Mouse (Mus musculus) hindbrain, embryonic 10.5 days (tissue): ENCODE measurements around the gene D630003M21Rik. TPM values are rescaled to one million over a fixed set of nuclear protein-coding genes. Genes with fewer than 3 reads are reported as not detected.

Experiments
- DNase-seq: peaks from one replicate; pipeline ENCODE4 v3.0.0-alpha.2; 2017; ENCODE audit warnings: low spot score
- H3K27ac ChIP-seq: fragments of 300-500 bp; sonication (generic); 2 replicates; pipeline ENCODE4 v1.5.1; 2016; ENCODE audit warnings: mild to moderate bottlenecking, moderate library complexity
- H3K27me3 ChIP-seq: fragments of 300-500 bp; sonication (generic); 2 replicates; pipeline ENCODE4 v1.6.1; 2016; ENCODE audit warnings: mild to moderate bottlenecking; ENCODE audit not compliant: poor library complexity, insufficient read depth, severe bottlenecking
- H3K36me3 ChIP-seq: fragments of 300-500 bp; sonication (generic); 2 replicates; pipeline ENCODE4 v1.6.1; 2016; ENCODE audit warnings: mild to moderate bottlenecking, moderate library complexity
- H3K4me1 ChIP-seq: fragments of 300-500 bp; sonication (generic); replicated peaks from 2 replicates; pipeline ENCODE4 v1.6.1; 2016; ENCODE audit warnings: mild to moderate bottlenecking
- H3K4me3 ChIP-seq: fragments of 300-500 bp; sonication (generic); 2 replicates; pipeline ENCODE4 v1.5.1; 2016; ENCODE audit warnings: mild to moderate bottlenecking, moderate library complexity
- H3K9me3 ChIP-seq: fragments of 300-500 bp; sonication (generic); 2 replicates; pipeline ENCODE4 v1.6.1; 2016; ENCODE audit warnings: mild to moderate bottlenecking, moderate library complexity
- WGBS: fragments of 180-500 bp; shearing (Covaris S2); methylation state at CpG from one replicate; pipeline ENCODE4 v1.1.7; 2016; 5-methylcytosine and 5-hydroxymethylcytosine counted together
- polyA plus RNA-seq: library from polyadenylated mRNA; unstranded; fragments of >200 nt; fragmentation: Nextera tagmentation; extraction: Ambion mirVana; gene quantifications from 2 replicates; pipeline ENCODE4 v1.2.1, GENCODE M21; 2016

Gene D630003M21Rik
- polyA plus RNA-seq, 1 experiment from 2014 or later = 4.9 TPM

GRCm38 (mm10) chr2:158155101-158155500 lies 73.9 kb downstream of the D630003M21Rik start:
- H3K4me1 ChIP-seq = peaks cover 50% of the 10 kb centered on the region
- H3K4me3 ChIP-seq = no peak overlapping the region
- H3K27me3 ChIP-seq = no peaks in the 10 kb centered on the region; the same call in 1 of the 2 replicates
- H3K9me3 ChIP-seq = peaks cover 7% of the 10 kb centered on the region
- WGBS = 85% methylated on average over 7 of the region's 7 CpGs
- peak overlapping the region; percentile 87; the same call in 1 of the 2 replicates for H3K27ac ChIP-seq
- DNase-seq = no peak
- no peaks in the 10 kb centered on the region for H3K36me3 ChIP-seq

GRCm38 (mm10) chr2:158154641-158155040 lies 74.4 kb downstream of the D630003M21Rik start:
- WGBS = 52% methylated on average over 8 of the region's 8 CpGs
- Histone ChIP-seq H3K36me3 (no peaks in the 10 kb centered on the region), H3K9me3 (peaks cover 7% of the 10 kb centered on the region), H3K27me3 (no peaks in the 10 kb centered on the region; the same call in 1 of the 2 replicates), H3K4me3 (no peak overlapping the region), H3K27ac (peak overlapping the region; percentile 87), H3K4me1 (peaks cover 46% of the 10 kb centered on the region)
- no peak for DNase-seq

- WGBS = 2% methylated on average over 22 of the region's 22 CpGs
- H3K36me3 ChIP-seq = no peaks in the 10 kb centered on the region
- H3K4me3 ChIP-seq = peak overlapping the region; percentile 49
- H3K4me1 ChIP-seq = peaks cover 41% of the 10 kb centered on the region
- H3K27me3 ChIP-seq = no peaks in the 10 kb centered on the region; the same call in 1 of the 2 replicates
- DNase-seq = peak; percentile 60
- peaks cover 7% of the 10 kb centered on the region for H3K9me3 ChIP-seq
- H3K27ac ChIP-seq = peak overlapping the region; percentile 87
Observed at GRCm38 (mm10) chr2:158153728-158154343, 75.2 kb downstream of the D630003M21Rik start.

DNA sequence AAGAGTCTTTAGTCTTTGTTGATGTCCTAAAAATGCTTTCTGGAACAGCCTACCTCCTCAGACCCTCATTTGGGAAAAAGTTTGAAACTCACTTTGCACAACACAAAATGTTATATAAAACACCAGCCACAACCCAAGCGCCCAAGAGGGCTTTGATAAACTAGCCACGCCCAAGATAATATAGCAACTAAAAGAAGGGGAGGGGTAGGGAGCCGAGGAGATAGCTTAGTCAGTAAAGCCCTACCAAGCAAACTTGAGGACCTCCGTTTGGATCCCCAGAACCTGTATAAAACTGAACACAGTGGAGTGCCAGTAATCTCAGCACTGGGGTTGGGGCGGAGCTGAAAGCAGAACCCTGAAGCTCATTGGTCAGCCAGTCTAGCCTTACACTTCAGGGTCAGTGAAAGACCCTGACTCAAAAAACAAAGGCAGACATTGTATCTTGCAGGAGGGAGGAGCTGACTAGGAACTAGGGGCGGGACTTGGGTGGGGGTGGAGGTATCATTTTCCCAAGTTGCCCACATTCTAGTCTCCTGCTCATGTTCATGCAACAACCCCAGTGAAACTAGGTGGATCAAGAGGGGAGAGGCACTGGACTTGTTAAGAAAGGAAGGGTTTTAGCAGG lies 76.2 kb downstream of the D630003M21Rik start:
- H3K4me3 ChIP-seq = peak overlapping the region; percentile 49; the same call in 1 of the 2 replicates

GRCm38 (mm10) chr2:158151077-158151476 lies 77.9 kb downstream of the D630003M21Rik start:
- Histone ChIP-seq H3K9me3 (peaks cover 7% of the 10 kb centered on the region), H3K27ac (no peak overlapping the region), H3K4me3 (no peak overlapping the region), H3K36me3 (no peaks in the 10 kb centered on the region), H3K4me1 (peaks cover 40% of the 10 kb centered on the region), H3K27me3 (peaks cover 12% of the 10 kb centered on the region)
- DNase-seq = no peak
- WGBS = 96% methylated on average over 3 of the region's 3 CpGs

More for the DNA sequence above, 76.2 kb downstream of the D630003M21Rik start:
- peak overlapping the region; percentile 87 for H3K27ac ChIP-seq
- peaks cover 38% of the 10 kb centered on the region for H3K4me1 ChIP-seq
- H3K27me3 ChIP-seq = no peaks in the 10 kb centered on the region
- H3K36me3 ChIP-seq = no peaks in the 10 kb centered on the region
- H3K9me3 ChIP-seq = peaks cover 7% of the 10 kb centered on the region
- DNase-seq = peak; percentile 71
- 38% methylated on average over 6 of the region's 6 CpGs for whole genome bisulfite sequencing

- Histone ChIP-seq H3K36me3 (no peaks in the 10 kb centered on the region), H3K27me3 (peaks cover 38% of the 10 kb centered on the region), H3K4me3 (no peak overlapping the region), H3K9me3 (peaks cover 7% of the 10 kb centered on the region), H3K27ac (no peak overlapping the region), H3K4me1 (peaks cover 38% of the 10 kb centered on the region)
- 90% methylated on average over 8 of the region's 8 CpGs for WGBS
- no peak for DNase-seq
Observed at GRCm38 (mm10) chr2:158146971-158147370, 82.1 kb downstream of the D630003M21Rik start.

DNA sequence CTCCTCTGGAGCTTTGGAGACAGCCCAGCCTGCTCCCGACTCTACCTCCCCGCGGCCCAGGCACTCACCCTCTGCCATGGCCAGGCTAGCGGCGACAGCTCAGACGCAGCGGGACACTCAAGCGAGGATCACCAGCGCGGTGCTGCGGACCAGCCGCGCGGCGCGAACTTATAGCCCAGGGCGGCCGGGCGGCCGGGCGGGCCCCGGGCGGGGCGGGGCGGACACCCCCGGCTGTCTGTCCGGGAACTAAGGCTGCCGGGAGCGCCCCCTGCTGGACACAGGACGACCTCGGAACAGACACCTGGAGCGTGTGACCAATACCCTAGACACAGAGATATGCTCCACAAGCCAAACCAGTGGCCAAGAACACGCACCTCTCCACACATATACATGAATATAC lies 82.8 kb downstream of the D630003M21Rik start, which contains the start of gene Tgm2:
TSS of gene Tgm2 (minus strand) at position 214 of the 400 bp plus-strand sequence.
- Histone ChIP-seq H3K27me3 (peaks cover 38% of the 10 kb centered on the region), H3K9me3 (peaks cover 6% of the 10 kb centered on the region), H3K27ac (peak within 1 kb of the TSS; percentile 82), H3K4me1 (peaks cover 44% of the 10 kb centered on the region), H3K4me3 (peak within 1 kb of the TSS; percentile 55), H3K36me3 (no peaks in the 10 kb centered on the region)
- WGBS = 1% methylated on average over 33 of the region's 33 CpGs
- DNase-seq = peak; percentile 85

GRCm38 (mm10) chr2:158145528-158146065 lies 83.4 kb downstream of the D630003M21Rik start:
- peaks cover 38% of the 10 kb centered on the region for H3K27me3 ChIP-seq
- peak overlapping the region; percentile 55 for H3K4me3 ChIP-seq
- H3K9me3 ChIP-seq = no peaks in the 10 kb centered on the region; the same call in 1 of the 2 replicates
- no peaks in the 10 kb centered on the region for H3K36me3 ChIP-seq
- DNase-seq = no peak
- 72% methylated on average over 5 of the region's 5 CpGs for WGBS
- peak overlapping the region; percentile 82 for H3K27ac ChIP-seq
- peaks cover 49% of the 10 kb centered on the region for H3K4me1 ChIP-seq

- no peaks in the 10 kb centered on the region for H3K36me3 ChIP-seq
- WGBS = 85% methylated on average over 6 of the region's 6 CpGs
- no peak for DNase-seq
- H3K9me3 ChIP-seq = no peaks in the 10 kb centered on the region
- peaks cover 38% of the 10 kb centered on the region for H3K27me3 ChIP-seq
- H3K27ac ChIP-seq = 0 out of 2 replicates have a peak overlapping the region, but pooled peaks have one; percentile 82
- peaks cover 52% of the 10 kb centered on the region for H3K4me1 ChIP-seq
- H3K4me3 ChIP-seq = peak overlapping the region; percentile 55; the same call in 1 of the 2 replicates
Observed at GRCm38 (mm10) chr2:158144750-158145527, 84.1 kb downstream of the D630003M21Rik start.

- Histone ChIP-seq H3K27me3 (peaks cover 38% of the 10 kb centered on the region), H3K27ac (no peak overlapping the region), H3K36me3 (no peaks in the 10 kb centered on the region), H3K9me3 (no peaks in the 10 kb centered on the region), H3K4me3 (no peak overlapping the region; the same call in 1 of the 2 replicates), H3K4me1 (peaks cover 59% of the 10 kb centered on the region)
- DNase-seq = no peak
- 62% methylated on average over 8 of the region's 8 CpGs for WGBS
Observed at GRCm38 (mm10) chr2:158144263-158144662, 84.8 kb downstream of the D630003M21Rik start.

DNA sequence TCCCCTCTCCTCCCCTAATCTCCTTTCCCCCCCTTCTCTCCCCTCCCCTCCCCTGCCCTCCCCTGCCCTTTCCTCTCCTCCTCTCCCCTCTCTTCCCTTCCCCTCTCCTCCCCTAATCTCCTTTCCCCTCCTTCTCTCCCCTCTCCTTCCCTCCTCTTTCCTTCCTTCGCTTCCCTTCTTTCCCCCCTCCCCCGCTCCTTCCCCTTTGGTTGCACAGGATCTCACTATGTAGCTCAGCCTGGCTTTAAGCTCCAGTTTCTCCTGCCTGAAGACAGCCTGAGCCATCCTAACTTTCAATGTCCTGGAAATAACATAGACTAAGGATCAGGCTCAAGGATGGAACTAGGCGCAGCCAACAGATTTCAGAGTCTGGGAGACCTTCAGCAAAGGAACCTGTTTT lies 85.2 kb downstream of the D630003M21Rik start:
- WGBS = 71% methylated on average over 3 of the region's 3 CpGs
- no peaks in the 10 kb centered on the region for H3K36me3 ChIP-seq
- H3K4me1 ChIP-seq = peaks cover 60% of the 10 kb centered on the region
- no peak for DNase-seq
- no peak overlapping the region for H3K4me3 ChIP-seq
- H3K27ac ChIP-seq = no peak overlapping the region; the same call in 1 of the 2 replicates
- H3K9me3 ChIP-seq = no peaks in the 10 kb centered on the region
- H3K27me3 ChIP-seq = peaks cover 38% of the 10 kb centered on the region

DNA sequence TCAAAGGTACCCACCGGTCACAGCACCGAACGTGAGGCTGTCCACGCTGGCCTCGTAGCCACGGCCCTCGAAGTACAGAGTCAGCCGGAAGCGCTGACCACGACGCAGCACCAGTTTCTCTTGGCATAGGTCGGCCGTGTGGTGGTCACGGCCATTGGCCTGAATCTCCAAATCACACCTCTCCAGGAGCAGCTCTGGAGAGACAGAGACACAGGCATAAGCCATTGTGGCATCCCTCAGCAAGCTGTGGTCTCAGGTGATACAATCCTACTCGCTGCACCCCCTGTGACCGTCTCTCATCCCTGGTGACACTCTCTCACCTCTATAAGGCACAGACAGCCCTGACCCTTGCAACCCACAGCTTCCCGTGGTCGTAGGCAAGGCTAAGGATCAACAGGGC lies 86.0 kb downstream of the D630003M21Rik start:
- Histone ChIP-seq H3K36me3 (no peaks in the 10 kb centered on the region), H3K4me1 (peaks cover 60% of the 10 kb centered on the region), H3K4me3 (no peak overlapping the region), H3K27me3 (peaks cover 38% of the 10 kb centered on the region), H3K27ac (peak overlapping the region; percentile 41), H3K9me3 (no peaks in the 10 kb centered on the region)
- no peak for DNase-seq
- WGBS = 84% methylated on average over 18 of the region's 18 CpGs
